Mouse (Mus musculus) liver, embryonic 13.5 days (tissue): ENCODE measurements around the gene Vps8. TPM values are rescaled to one million over a fixed set of nuclear protein-coding genes. Genes with fewer than 3 reads are reported as not detected.
"Not testable (repeated sequence)": the region's sequence is repeated elsewhere in the genome, so short reads cannot be mapped to it uniquely, and the experiment has no call there.

Experiments
- ATAC-seq: fragments of 200-750 bp; cut with Nextera tagmentation; 2 replicates; pipeline ENCODE4 v1.8.0; 2017; ENCODE audit warnings: low read depth, mild to moderate bottlenecking, moderate number of reproducible peaks, moderate library complexity
- DNase-seq: peaks from one replicate; pipeline ENCODE4 v3.0.0; 2022
- H3K27ac ChIP-seq: fragments of 300-500 bp; sonication (generic); 2 replicates; pipeline ENCODE4 v1.5.1; 2015; ENCODE audit warnings: moderate library complexity, mild to moderate bottlenecking, inconsistent platforms
- H3K27me3 ChIP-seq: fragments of 300-500 bp; sonication (generic); 2 replicates; pipeline ENCODE4 v1.6.1; 2015; ENCODE audit warnings: mild to moderate bottlenecking, inconsistent platforms
- H3K36me3 ChIP-seq: fragments of 300-500 bp; sonication (generic); 2 replicates; pipeline ENCODE4 v1.6.1; 2015; ENCODE audit warnings: mild to moderate bottlenecking, inconsistent platforms
- H3K4me1 ChIP-seq: fragments of 300-500 bp; sonication (generic); replicated peaks from 2 replicates; pipeline ENCODE4 v1.6.1; 2015; ENCODE audit warnings: inconsistent platforms
- H3K4me2 ChIP-seq: fragments of 300-500 bp; sonication (generic); 2 replicates; pipeline ENCODE4 v1.6.1; 2015; ENCODE audit warnings: inconsistent platforms, mild to moderate bottlenecking, moderate library complexity
- H3K4me3 ChIP-seq: fragments of 300-500 bp; sonication (generic); replicated peaks from 2 replicates; pipeline ENCODE4 v1.5.1; 2015; ENCODE audit warnings: mild to moderate bottlenecking, inconsistent platforms
- H3K9ac ChIP-seq: fragments of 300-500 bp; sonication (generic); 2 replicates; pipeline ENCODE4 v1.6.1; 2015; ENCODE audit warnings: mild to moderate bottlenecking, inconsistent platforms
- H3K9me3 ChIP-seq: fragments of 300-500 bp; sonication (generic); replicated peaks from 2 replicates; pipeline ENCODE4 v1.6.1; 2016; ENCODE audit warnings: inconsistent platforms
- WGBS: fragments of 180-500 bp; shearing (Covaris S2); methylation state at CpG from one replicate; pipeline ENCODE4 v1.1.7; 2015; ENCODE audit not compliant: insufficient replicate concordance; 5-methylcytosine and 5-hydroxymethylcytosine counted together
- polyA plus RNA-seq: library from polyadenylated mRNA; unstranded; fragments of >200 nt; fragmentation: Nextera tagmentation; extraction: Ambion mirVana; gene quantifications from 2 replicates; pipeline ENCODE4 v1.2.1, GENCODE M21; 2015

Gene Vps8
- polyA plus RNA-seq, 1 experiment from 2014 or later = 5.3 TPM

GRCm38 (mm10) chr16:21646496-21646895, 223.6 kb downstream of the Vps8 start:
- no peak overlapping the region for H3K27ac ChIP-seq
- ATAC-seq (no peak), DNase-seq (no peak)
- H3K4me3 ChIP-seq = no peak overlapping the region
- no peak overlapping the region for H3K4me2 ChIP-seq
- peaks cover 30% of the 10 kb centered on the region for H3K4me1 ChIP-seq
- no peaks in the 10 kb centered on the region for H3K27me3 ChIP-seq
- H3K9me3 ChIP-seq = no peaks in the 10 kb centered on the region
- no peak overlapping the region for H3K9ac ChIP-seq
- H3K36me3 ChIP-seq = no peaks in the 10 kb centered on the region
- 64% methylated on average over 3 of the region's 3 CpGs for WGBS

- WGBS = 19% methylated on average over 4 of the region's 4 CpGs
- no peak overlapping the region for H3K9ac ChIP-seq
- no peak for ATAC-seq
These were observed 225.9 kb downstream of the Vps8 start for GRCm38 (mm10) chr16:21648800-21649199.

GRCm38 (mm10) chr16:21650289-21650688, 227.4 kb downstream of the Vps8 start:
- DNase-seq (no peak), ATAC-seq (no peak)
- Histone ChIP-seq H3K27ac (no peak overlapping the region), H3K4me3 (no peak overlapping the region), H3K27me3 (no peaks in the 10 kb centered on the region), H3K4me1 (peaks cover 4% of the 10 kb centered on the region; the same call in 1 of the 2 replicates), H3K4me2 (no peak overlapping the region), H3K9ac (no peak overlapping the region), H3K9me3 (no peaks in the 10 kb centered on the region), H3K36me3 (no peaks in the 10 kb centered on the region)
- 79% methylated on average over 3 of the region's 3 CpGs for WGBS

More at GRCm38 (mm10) chr16:21648800-21649199, 225.9 kb downstream of the Vps8 start:
- H3K9me3 ChIP-seq = no peaks in the 10 kb centered on the region
- no peak overlapping the region for H3K4me3 ChIP-seq
- no peaks in the 10 kb centered on the region for H3K36me3 ChIP-seq
- DNase-seq = no peak
- no peaks in the 10 kb centered on the region for H3K27me3 ChIP-seq
- peaks cover 9% of the 10 kb centered on the region for H3K4me1 ChIP-seq
- no peak overlapping the region for H3K27ac ChIP-seq
- H3K4me2 ChIP-seq = no peak overlapping the region

GRCm38 (mm10) chr16:21651161-21651560, 228.2 kb downstream of the Vps8 start:
- Histone ChIP-seq H3K4me3 (no peak overlapping the region), H3K27ac (no peak overlapping the region), H3K9ac (no peak overlapping the region), H3K4me2 (no peak overlapping the region), H3K36me3 (no peaks in the 10 kb centered on the region), H3K4me1 (peaks cover 4% of the 10 kb centered on the region; the same call in 1 of the 2 replicates), H3K27me3 (no peaks in the 10 kb centered on the region), H3K9me3 (no peaks in the 10 kb centered on the region)
- 65% methylated on average over 4 of the region's 4 CpGs for WGBS
- DNase-seq (no peak), ATAC-seq (no peak)

- H3K27me3 ChIP-seq = no peaks in the 10 kb centered on the region
- no peak overlapping the region for H3K4me2 ChIP-seq
- no peak overlapping the region for H3K4me3 ChIP-seq
- H3K9ac ChIP-seq = no peak overlapping the region
- H3K27ac ChIP-seq = no peak overlapping the region
- H3K4me1 ChIP-seq = peaks cover 4% of the 10 kb centered on the region; the same call in 1 of the 2 replicates
- no peak for DNase-seq
- H3K9me3 ChIP-seq = no peaks in the 10 kb centered on the region
- no peaks in the 10 kb centered on the region for H3K36me3 ChIP-seq
- no peak for ATAC-seq
- WGBS = 67% methylated on average over 15 of the region's 15 CpGs
These were observed 230.2 kb downstream of the Vps8 start for GRCm38 (mm10) chr16:21653151-21653550.

GRCm38 (mm10) chr16:21654384-21654783, 231.5 kb downstream of the Vps8 start:
- H3K4me3 ChIP-seq = no peak overlapping the region
- no peaks in the 10 kb centered on the region; the same call in 1 of the 2 replicates for H3K4me1 ChIP-seq
- H3K4me2 ChIP-seq = no peak overlapping the region
- DNase-seq (no peak), ATAC-seq (no peak)
- H3K9ac ChIP-seq = no peak overlapping the region
- no peak overlapping the region for H3K27ac ChIP-seq
- WGBS = 73% methylated on average over 5 of the region's 5 CpGs
- no peaks in the 10 kb centered on the region for H3K9me3 ChIP-seq
- H3K27me3 ChIP-seq = no peaks in the 10 kb centered on the region
- 0 out of 2 replicates have a peak, but pooled peaks cover 2% of the 10 kb centered on the region for H3K36me3 ChIP-seq

- Histone ChIP-seq H3K4me3 (no peak overlapping the region), H3K9me3 (no peaks in the 10 kb centered on the region), H3K27ac (no peak overlapping the region), H3K4me1 (no peaks in the 10 kb centered on the region), H3K9ac (no peak overlapping the region), H3K36me3 (0 out of 2 replicates have a peak, but pooled peaks cover 3% of the 10 kb centered on the region), H3K4me2 (no peak overlapping the region), H3K27me3 (no peaks in the 10 kb centered on the region)
- no peak for ATAC-seq
- 49% methylated on average over 6 of the region's 6 CpGs for WGBS
- DNase-seq = no peak
These were observed 232.4 kb downstream of the Vps8 start for GRCm38 (mm10) chr16:21655291-21655690.

GRCm38 (mm10) chr16:21655961-21656360, 233.0 kb downstream of the Vps8 start:
- ATAC-seq (no peak), DNase-seq (no peak)
- no peak overlapping the region for H3K4me3 ChIP-seq
- no peaks in the 10 kb centered on the region for H3K4me1 ChIP-seq
- H3K4me2 ChIP-seq = no peak overlapping the region
- H3K9me3 ChIP-seq = no peaks in the 10 kb centered on the region
- no peaks in the 10 kb centered on the region for H3K27me3 ChIP-seq
- WGBS = 75% methylated on average over 9 of the region's 9 CpGs
- no peak overlapping the region for H3K9ac ChIP-seq
- H3K27ac ChIP-seq = no peak overlapping the region
- H3K36me3 ChIP-seq = 0 out of 2 replicates have a peak, but pooled peaks cover 3% of the 10 kb centered on the region

- H3K9ac ChIP-seq = no peak overlapping the region
- ATAC-seq (no peak), DNase-seq (no peak)
- H3K4me3 ChIP-seq = no peak overlapping the region
- no peak overlapping the region for H3K4me2 ChIP-seq
- H3K27ac ChIP-seq = no peak overlapping the region
- H3K4me1 ChIP-seq = no peaks in the 10 kb centered on the region
- H3K27me3 ChIP-seq = peaks cover 9% of the 10 kb centered on the region; the same call in 1 of the 2 replicates
- 51% methylated on average over 18 of the region's 18 CpGs for WGBS
- no peaks in the 10 kb centered on the region for H3K9me3 ChIP-seq
- no peaks in the 10 kb centered on the region for H3K36me3 ChIP-seq
These were observed 241.9 kb downstream of the Vps8 start for GRCm38 (mm10) chr16:21664633-21665363.

GRCm38 (mm10) chr16:21665423-21665986, 242.6 kb downstream of the Vps8 start:
- Histone ChIP-seq H3K4me2 (no peak overlapping the region), H3K9me3 (no peaks in the 10 kb centered on the region), H3K27ac (no peak overlapping the region), H3K27me3 (peaks cover 9% of the 10 kb centered on the region; the same call in 1 of the 2 replicates), H3K9ac (no peak overlapping the region), H3K4me1 (no peaks in the 10 kb centered on the region), H3K36me3 (no peaks in the 10 kb centered on the region), H3K4me3 (no peak overlapping the region)
- DNase-seq (no peak), ATAC-seq (no peak)
- WGBS = 39% methylated on average over 4 of the region's 4 CpGs

- Histone ChIP-seq H3K9me3 (no peaks in the 10 kb centered on the region), H3K4me3 (no peak overlapping the region), H3K36me3 (no peaks in the 10 kb centered on the region), H3K4me2 (no peak overlapping the region), H3K27ac (no peak overlapping the region), H3K27me3 (no peaks in the 10 kb centered on the region), H3K9ac (no peak overlapping the region), H3K4me1 (no peaks in the 10 kb centered on the region)
- DNase-seq (no peak), ATAC-seq (no peak)
- WGBS = 51% methylated on average over 4 of the region's 4 CpGs
These were observed 249.0 kb downstream of the Vps8 start for GRCm38 (mm10) chr16:21671878-21672277.

- not testable (repeated sequence) for H3K4me3 ChIP-seq, H3K9ac ChIP-seq, H3K27ac ChIP-seq, ATAC-seq, H3K4me2 ChIP-seq, DNase-seq, H3K27me3 ChIP-seq, H3K9me3 ChIP-seq, H3K36me3 ChIP-seq, H3K4me1 ChIP-seq
These were observed 250.1 kb downstream of the Vps8 start for GRCm38 (mm10) chr16:21673046-21673445.
